Comparison of ENCODE assay signal across 32 mouse cellular contexts in genomic region chr11:65638211-65638610, GRCm38 (mm10).
"Had no signal": no experiment of that assay in that cellular context is flagged by ENCODE, and none has a peak within 500 bp of the region (broad histone marks: within the 10 kb centered on the region; RNA-seq: fewer than 3 reads in every experiment).

No protein-coding gene starts in this region.

- ATAC-seq: liver, embryonic 12.5 days; liver, postnatal 0 days; lung, postnatal 0 days; midbrain, embryonic 13.5 days; midbrain, embryonic 15.5 days; midbrain, embryonic 16.5 days had no signal

- H3K27me3 ChIP-seq: limb, embryonic 12.5 days; limb, embryonic 13.5 days; limb, embryonic 15.5 days; liver, embryonic 12.5 days; liver, embryonic 13.5 days; lung, embryonic 15.5 days; midbrain, embryonic 12.5 days; midbrain, embryonic 13.5 days; midbrain, embryonic 15.5 days; neural tube, embryonic 12.5 days had no signal

- H3K4me3 ChIP-seq: limb, embryonic 10.5 days; limb, embryonic 12.5 days; limb, embryonic 13.5 days; limb, embryonic 15.5 days; liver, embryonic 12.5 days; liver, embryonic 13.5 days; liver, embryonic 15.5 days; lung, embryonic 15.5 days; megakaryocyte, embryonic 14.5 days; midbrain, embryonic 10.5 days; midbrain, embryonic 12.5 days; midbrain, embryonic 13.5 days; midbrain, embryonic 15.5 days; myocyte; neural tube, embryonic 12.5 days had no signal

- H3K4me2 ChIP-seq: limb, embryonic 12.5 days; limb, embryonic 13.5 days; limb, embryonic 15.5 days; liver, embryonic 11.5 days; liver, embryonic 12.5 days; liver, embryonic 13.5 days; liver, embryonic 15.5 days; lung, embryonic 14.5 days; lung, embryonic 15.5 days; midbrain, embryonic 11.5 days; midbrain, embryonic 12.5 days; midbrain, embryonic 13.5 days; midbrain, embryonic 15.5 days; neural tube, embryonic 12.5 days had no signal

- DNase-seq: left cerebral cortex, postnatal 4 days; liver; liver, embryonic 13.5 days; liver, postnatal 0 days; lung, adult 18-20 months; lung, adult 2 months; lung, embryonic 14.5 days; lung, postnatal 10 days; lung, postnatal 14 days; lung, postnatal 36 days; lung, postnatal 4 days; midbrain, embryonic 14.5 days had no signal

- H3K36me3 ChIP-seq: limb, embryonic 10.5 days; limb, embryonic 12.5 days; limb, embryonic 13.5 days; limb, embryonic 15.5 days; liver, embryonic 12.5 days; liver, embryonic 13.5 days; liver, embryonic 15.5 days; lung, embryonic 15.5 days; midbrain, embryonic 10.5 days; midbrain, embryonic 12.5 days; midbrain, embryonic 13.5 days; midbrain, embryonic 15.5 days; neural tube, embryonic 12.5 days had no signal

- H3K9ac ChIP-seq: limb, embryonic 12.5 days; limb, embryonic 13.5 days; limb, embryonic 15.5 days; liver, embryonic 12.5 days; liver, embryonic 13.5 days; liver, embryonic 14.5 days; liver, embryonic 15.5 days; liver, postnatal 0 days; lung, embryonic 14.5 days; lung, embryonic 15.5 days; midbrain, embryonic 12.5 days; midbrain, embryonic 13.5 days; midbrain, embryonic 15.5 days; neural tube, embryonic 12.5 days had no signal

- H3K27ac ChIP-seq: limb, embryonic 10.5 days; limb, embryonic 12.5 days; limb, embryonic 13.5 days; limb, embryonic 15.5 days; liver, embryonic 12.5 days; liver, embryonic 13.5 days; liver, embryonic 14.5 days; liver, embryonic 15.5 days; lung, embryonic 15.5 days; macrophage; midbrain, embryonic 10.5 days; midbrain, embryonic 12.5 days; midbrain, embryonic 13.5 days; midbrain, embryonic 15.5 days; neural tube, embryonic 12.5 days had no signal

- H3K9me3 ChIP-seq: limb, embryonic 10.5 days; limb, embryonic 12.5 days; limb, embryonic 13.5 days; limb, embryonic 15.5 days; liver, embryonic 12.5 days; liver, embryonic 13.5 days; liver, embryonic 15.5 days; lung, embryonic 15.5 days; megakaryocyte, embryonic 14.5 days; midbrain, embryonic 10.5 days; midbrain, embryonic 12.5 days; midbrain, embryonic 13.5 days; midbrain, embryonic 15.5 days; neural tube, embryonic 12.5 days had no signal

- H3K4me1 ChIP-seq: limb, embryonic 10.5 days; limb, embryonic 12.5 days; limb, embryonic 13.5 days; limb, embryonic 15.5 days; liver, embryonic 13.5 days; liver, embryonic 15.5 days; megakaryocyte, embryonic 14.5 days; midbrain, embryonic 10.5 days; midbrain, embryonic 12.5 days; midbrain, embryonic 13.5 days; midbrain, embryonic 15.5 days; neural tube, embryonic 12.5 days had no signal
